Mouse (Mus musculus) frontal cortex, postnatal 36 days (tissue): ENCODE results near the gene Ntpcr.

Experiments used
- DNase-seq, 2 experiments: peaks; one replicate each; pipeline ENCODE4 v3.0.0; 2022; ENCODE audit warnings: low spot score in 2 of 2

The Ntpcr gene

DNA sequence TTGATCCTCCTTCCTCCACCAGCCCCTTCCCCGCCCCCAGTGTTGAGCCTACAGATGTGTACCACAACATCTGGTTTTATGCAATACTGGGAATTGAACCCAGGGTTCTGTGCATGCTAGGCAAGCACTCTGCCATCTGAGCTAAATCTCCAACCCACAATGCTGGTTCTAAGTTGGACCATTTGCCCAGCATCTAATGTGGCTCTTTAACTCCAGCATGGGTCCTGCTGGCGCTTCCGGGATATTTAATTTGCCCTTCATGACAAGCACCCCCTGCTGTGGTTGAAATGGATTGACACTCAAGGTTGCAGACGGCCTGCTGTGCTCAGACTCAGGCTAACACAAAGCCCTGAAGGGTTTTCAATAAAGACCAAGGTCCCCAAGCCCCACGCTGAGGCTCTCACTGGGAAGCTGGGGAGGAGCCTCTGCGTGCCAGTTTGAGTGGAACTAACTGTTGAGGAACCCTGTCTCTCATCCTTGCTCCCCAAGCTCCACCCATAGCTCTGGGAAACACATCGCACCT, 43.6 kb downstream of the Ntpcr start:
- DNase-seq: no peak

GRCm38 (mm10) chr8:125775031-125775430, 45.3 kb downstream of the Ntpcr start:
- DNase-seq: no peak

DNA sequence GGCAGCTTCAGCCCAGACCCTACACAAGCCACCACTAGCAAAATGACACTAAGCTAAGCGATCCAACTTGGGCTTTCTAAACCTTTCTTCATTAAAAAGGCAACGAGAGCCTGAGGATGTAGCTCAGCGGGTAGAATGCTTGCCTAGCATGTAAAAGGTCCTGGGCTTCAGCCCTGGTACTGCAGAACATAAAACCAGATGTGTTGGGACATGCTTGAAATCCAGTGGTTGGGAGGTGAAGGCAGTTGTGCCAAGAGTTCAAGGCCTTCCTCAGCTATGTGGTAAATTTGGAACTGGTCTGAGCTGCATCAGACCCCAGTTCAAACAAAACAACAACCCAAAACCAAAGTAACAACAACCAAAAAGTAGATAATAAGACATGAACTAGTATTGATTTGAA, 46.6 kb downstream of the Ntpcr start:
- no peak for DNase-seq

DNA sequence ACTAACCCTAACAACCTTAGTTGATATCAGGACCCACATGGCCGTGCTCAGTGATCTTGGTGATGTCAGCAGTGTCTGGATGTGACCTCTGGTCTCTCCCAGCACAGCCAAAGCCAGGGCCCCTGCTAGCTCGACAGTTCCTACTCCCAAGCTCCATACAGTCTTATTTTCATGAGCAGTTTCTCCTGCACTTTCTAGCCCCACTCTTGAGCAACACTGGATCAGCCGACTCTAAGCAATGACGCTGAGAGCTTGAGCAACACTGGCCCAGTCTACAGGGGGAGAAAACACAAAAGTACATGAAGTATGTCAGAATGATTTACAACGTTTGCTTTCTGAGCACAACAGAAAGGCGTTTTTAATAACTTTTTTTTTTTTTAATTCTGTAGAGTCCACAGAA, 47.0 kb downstream of the Ntpcr start:
- DNase-seq: no peak

GRCm38 (mm10) chr8:125777478-125778164, 47.9 kb downstream of the Ntpcr start:
- no peak for DNase-seq

DNA sequence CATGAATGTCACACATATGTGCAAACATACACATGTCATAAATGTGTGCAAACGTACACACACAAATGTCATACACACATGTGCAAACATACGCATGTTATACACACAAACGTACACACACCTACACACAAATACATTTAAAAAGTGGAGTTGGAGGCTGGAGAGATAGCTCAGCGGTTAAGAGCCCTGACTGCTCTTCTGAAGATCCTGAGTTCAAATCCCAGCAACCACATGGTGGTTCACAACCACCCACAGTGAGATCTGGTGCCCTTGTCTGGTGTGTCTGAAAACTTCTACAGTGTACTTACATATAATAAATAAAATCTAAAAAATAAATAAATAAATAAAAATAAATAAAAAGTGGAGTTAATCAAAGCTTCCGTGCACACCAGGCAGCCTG, 49.2 kb downstream of the Ntpcr start:
- no peak for DNase-seq

GRCm38 (mm10) chr8:125779656-125780055, 49.9 kb downstream of the Ntpcr start:
- DNase-seq: no peak

DNA sequence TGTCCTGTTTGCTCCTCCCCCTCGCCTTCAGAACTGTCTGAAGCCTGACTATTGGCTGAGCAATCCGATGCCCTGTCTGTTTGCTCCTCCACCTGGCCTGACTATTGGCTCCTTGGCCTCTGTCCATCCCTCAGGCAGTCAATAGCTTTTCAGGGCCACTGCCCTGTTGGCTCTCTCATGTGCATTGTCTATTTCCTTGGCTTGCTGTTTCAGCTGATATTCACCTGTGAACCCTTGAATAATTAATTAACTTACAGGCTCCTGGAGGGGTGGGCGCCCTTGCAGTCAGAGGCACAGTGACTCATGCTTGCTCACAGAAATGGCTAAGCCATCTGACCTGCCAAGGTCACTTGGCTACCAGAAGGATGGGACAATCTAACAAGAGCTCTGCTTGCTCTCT, 52.4 kb downstream of the Ntpcr start:
- no peak for DNase-seq

DNA sequence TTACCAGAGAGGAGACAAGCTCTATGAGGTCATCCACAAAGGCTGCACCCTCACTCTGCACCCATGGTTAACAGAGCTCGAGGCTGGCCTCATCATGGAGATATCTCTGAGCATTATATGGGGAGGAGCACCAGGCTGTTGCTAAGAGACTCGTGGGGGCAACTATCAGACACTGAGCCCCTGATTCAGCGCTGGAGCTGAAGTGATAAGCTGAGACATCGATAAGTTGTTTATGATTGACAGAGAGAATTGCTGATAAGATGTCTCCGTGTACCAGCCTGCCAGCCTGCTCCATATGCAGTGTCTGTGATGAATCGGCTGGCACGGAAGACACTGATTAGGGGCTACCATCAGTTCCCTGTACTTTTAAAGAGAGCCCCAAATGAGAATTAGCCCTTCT, 57.1 kb downstream of the Ntpcr start:
- DNase-seq: no peak

DNA sequence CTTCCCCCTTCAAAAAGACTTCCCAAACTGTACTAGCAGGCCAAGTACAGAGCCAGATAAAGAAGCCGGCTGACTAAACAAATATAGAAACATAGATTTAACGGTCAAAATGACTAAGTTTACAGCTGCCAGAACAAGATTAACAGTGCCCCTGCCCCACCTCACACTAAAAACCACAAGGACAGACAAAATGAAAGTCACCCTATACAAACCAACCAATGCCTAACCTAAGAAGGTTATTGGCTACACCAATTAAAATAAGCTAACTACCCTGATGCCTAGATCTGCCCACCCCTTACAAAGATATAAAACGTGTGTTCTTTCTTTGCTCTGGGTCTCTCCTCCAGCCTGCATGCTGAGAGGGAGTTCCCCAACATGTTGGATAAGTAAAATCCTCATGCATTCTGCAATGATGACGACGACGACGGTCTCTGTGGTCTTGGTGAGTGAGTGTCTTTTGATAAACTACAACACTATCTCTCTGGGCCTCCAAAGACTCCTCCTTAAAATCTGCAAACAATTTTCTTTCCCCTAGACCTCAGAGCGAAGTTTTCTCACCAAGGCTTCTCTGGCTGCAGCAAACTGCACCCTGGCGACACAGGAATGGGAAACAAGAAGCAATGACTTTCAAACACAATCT, 63.2 kb downstream of the Ntpcr start:
- DNase-seq: no peak

DNA sequence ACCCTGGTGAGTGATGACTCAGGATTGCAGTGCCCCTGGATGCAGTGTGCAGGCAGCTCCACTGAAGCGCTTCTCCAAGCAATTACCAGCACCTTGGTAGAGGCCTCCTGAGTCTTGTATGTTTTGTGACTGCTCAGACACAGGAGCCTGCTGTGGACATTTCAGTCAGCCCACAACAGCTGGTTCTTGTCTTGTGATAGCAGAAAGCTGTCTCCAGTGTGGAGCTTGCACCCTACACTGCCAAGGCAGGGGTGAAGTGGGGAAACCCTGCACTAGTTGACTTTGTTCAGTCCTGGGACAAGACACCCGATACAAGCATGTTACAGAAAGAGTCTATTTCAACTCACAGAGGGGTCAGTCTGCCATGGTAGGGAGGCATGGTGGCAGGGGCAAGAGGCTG, 65.6 kb downstream of the Ntpcr start:
- no peak for DNase-seq

DNA sequence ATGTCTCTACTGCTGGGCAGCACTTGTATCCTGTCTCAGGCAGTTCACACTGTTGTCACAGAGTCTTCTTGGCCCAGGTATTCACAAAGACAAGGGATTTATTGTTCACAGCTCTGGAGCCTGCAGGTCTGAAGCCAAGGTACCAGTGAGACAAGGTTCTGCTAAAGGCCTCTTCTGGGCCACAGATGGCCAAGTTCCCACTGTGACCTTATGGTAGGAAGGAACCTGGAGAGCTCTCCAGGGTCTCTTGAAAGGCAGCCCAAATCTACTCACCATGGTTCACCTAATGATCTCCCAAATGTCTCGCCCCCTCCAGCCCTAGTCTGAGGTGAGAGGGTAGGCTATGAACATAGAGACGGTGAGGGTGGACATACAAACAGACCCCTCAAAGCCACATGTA, 67.2 kb downstream of the Ntpcr start:
- no peak for DNase-seq
